Mouse (Mus musculus): ENCODE data around the gene Mef2b. TPM values are rescaled to one million over a fixed set of nuclear protein-coding genes. Genes with fewer than 3 reads are reported as not detected.

Mef2b gene
- 0.36 and 0.43 TPM in 2 replicates for polyA plus RNA-seq (2012)

GRCm38 (mm10) chr8:70139026-70139857 is at the start of gene Mef2b, which contains the start of the genes Rfxank and Borcs8:
Gene Mef2b (plus strand): TSS chr8:70139711.
Gene Rfxank (minus strand): TSS chr8:70139154.
Gene Borcs8 (plus strand): TSS chr8:70139499.

GRCm38 (mm10) chr8:70120667-70121066 is 18.8 kb upstream of the Mef2b start, which contains the start of gene Ncan:
Gene Ncan (minus strand): TSS chr8:70120873.

GRCm38 (mm10) chr8:70131166-70131883 is 8.2 kb upstream of the Mef2b start, which contains the start of gene Nr2c2ap:
Gene Nr2c2ap (plus strand): TSS chr8:70131333.

GRCm38 (mm10) chr8:70172043-70172681 is 32.7 kb downstream of the Mef2b start, which contains the start of gene Tmem161a:
Gene Tmem161a (plus strand): TSS chr8:70172356.

GRCm38 (mm10) chr8:70212112-70213055 is 72.9 kb downstream of the Mef2b start, which contains the start of gene Slc25a42:
Gene Slc25a42 (minus strand): TSS chr8:70212305.

Other genes starting within 250 kb of the Mef2b start
- gene Tssk6, start 237.5 kb upstream of the Mef2b start, polyA plus RNA-seq (2012), result 2.6 and 4.7 TPM in 2 replicates
- gene Ndufa13, start 237.2 kb upstream of the Mef2b start, polyA plus RNA-seq (2012), result 142 and 151 TPM in 2 replicates
- 1.4 and 2.5 TPM in 2 replicates for gene Yjefn3, start 237.0 kb upstream of the Mef2b start, polyA plus RNA-seq (2012)
- 94.1 and 106 TPM in 2 replicates for gene Gatad2a, start 143.3 kb upstream of the Mef2b start, polyA plus RNA-seq (2012)
- gene Mau2, start 97.0 kb upstream of the Mef2b start, polyA plus RNA-seq (2012), result 30.2 and 31.7 TPM in 2 replicates
- gene Sugp1, start 96.9 kb upstream of the Mef2b start, polyA plus RNA-seq (2012), result 39.8 and 41.2 TPM in 2 replicates
- gene Tm6sf2, start 66.8 kb upstream of the Mef2b start, polyA plus RNA-seq (2012), result not detected in 2 replicates
- gene Hapln4, start 56.3 kb upstream of the Mef2b start, polyA plus RNA-seq (2012), result 0.02 TPM in 1 of 2 replicates, not detected in the other
- gene Ncan, start 18.8 kb upstream of the Mef2b start, polyA plus RNA-seq (2012), result not detected in 2 replicates
- 18.9 and 22.4 TPM in 2 replicates for gene Nr2c2ap, start 8.4 kb upstream of the Mef2b start, polyA plus RNA-seq (2012)
- gene Rfxank, start 557 bp upstream of the Mef2b start, polyA plus RNA-seq (2012), result 8.8 and 10.6 TPM in 2 replicates
- 86.9 and 91.2 TPM in 2 replicates for gene Borcs8, start 212 bp upstream of the Mef2b start, polyA plus RNA-seq (2012)
- gene Tmem161a, start 32.6 kb downstream of the Mef2b start, polyA plus RNA-seq (2012), result 127 and 132 TPM in 2 replicates
- 4.1 and 4.4 TPM in 2 replicates for gene Slc25a42, start 72.6 kb downstream of the Mef2b start, polyA plus RNA-seq (2012)
- gene Sugp2, start 94.5 kb downstream of the Mef2b start, polyA plus RNA-seq (2012), result 72.2 and 83.5 TPM in 2 replicates
- gene Armc6, start 94.8 kb downstream of the Mef2b start, polyA plus RNA-seq (2012), result 8.3 and 9.8 TPM in 2 replicates
- 45.4 and 65.9 TPM in 2 replicates for gene Homer3, start 143.1 kb downstream of the Mef2b start, polyA plus RNA-seq (2012)
- 62.7 and 66.5 TPM in 2 replicates for gene Ddx49, start 162.8 kb downstream of the Mef2b start, polyA plus RNA-seq (2012)
- 419 and 474 TPM in 2 replicates for gene Cope, start 162.8 kb downstream of the Mef2b start, polyA plus RNA-seq (2012)
- 0.24 and 0.37 TPM in 2 replicates for gene Cers1, start 176.1 kb downstream of the Mef2b start, polyA plus RNA-seq (2012)
- gene Gdf1, start 190.1 kb downstream of the Mef2b start, polyA plus RNA-seq (2012), result 0.65 TPM in 1 of 2 replicates, not detected in the other
- 119 and 122 TPM in 2 replicates for gene Upf1, start 213.6 kb downstream of the Mef2b start, polyA plus RNA-seq (2012)
- gene Comp, start 233.8 kb downstream of the Mef2b start, polyA plus RNA-seq (2012), result 0.32 and 1.8 TPM in 2 replicates